Mouse (Mus musculus) heart, postnatal 0 days (tissue): ENCODE measurements around the gene Tmem79. TPM values are rescaled to one million over a fixed set of nuclear protein-coding genes. Genes with fewer than 3 reads are reported as not detected.
A peak's percentile ranks its signal among the peaks of the same experiment; 100 is the strongest.

Experiments
- ATAC-seq: fragments of 200-750 bp; cut with Nextera tagmentation; 2 replicates; pipeline ENCODE4 v1.8.0; 2017; ENCODE audit warnings: low read depth, moderate number of reproducible peaks, moderate library complexity; ENCODE audit not compliant: insufficient read depth
- DNase-seq: peaks from one replicate; pipeline ENCODE4 v3.0.0-alpha.2; 2016; ENCODE audit warnings: low spot score
- H3K27ac ChIP-seq: fragments of 300-500 bp; sonication (generic); 2 replicates; pipeline ENCODE4 v1.5.1; 2014; ENCODE audit warnings: low read depth, mild to moderate bottlenecking
- H3K27me3 ChIP-seq: fragments of 300-500 bp; sonication (generic); 2 replicates; pipeline ENCODE4 v1.6.1; 2014; ENCODE audit warnings: low read length, mixed read lengths; ENCODE audit not compliant: control insufficient read depth, insufficient read depth
- H3K36me3 ChIP-seq: fragments of 300-500 bp; sonication (generic); replicated peaks from 2 replicates; pipeline ENCODE4 v1.6.1; 2014; ENCODE audit warnings: low read length, mixed read lengths; ENCODE audit not compliant: control insufficient read depth, insufficient read depth
- H3K4me1 ChIP-seq: fragments of 300-500 bp; sonication (generic); 2 replicates; pipeline ENCODE4 v1.6.1; 2014; ENCODE audit warnings: antibody characterized with exemption; ENCODE audit not compliant: control insufficient read depth, insufficient read depth
- H3K4me2 ChIP-seq: fragments of 300-500 bp; sonication (generic); 2 replicates; pipeline ENCODE4 v1.6.1; 2014; ENCODE audit warnings: low read depth, mild to moderate bottlenecking, low read length, moderate library complexity
- H3K4me3 ChIP-seq: fragments of 300-500 bp; sonication (generic); 2 replicates; pipeline ENCODE4 v1.5.1; 2014; ENCODE audit warnings: low read depth, low read length
- H3K9ac ChIP-seq: fragments of 300-500 bp; sonication (generic); replicated peaks from 2 replicates; pipeline ENCODE4 v1.6.1; 2014; ENCODE audit warnings: low read depth, low read length, mixed read lengths
- H3K9me3 ChIP-seq: fragments of 300-500 bp; sonication (generic); replicated peaks from 2 replicates; pipeline ENCODE4 v1.6.1; 2016; ENCODE audit warnings: low read length; ENCODE audit not compliant: control insufficient read depth
- CTCF ChIP-seq: IDR thresholded peaks from 2 replicates; pipeline ENCODE4 v1.5.1; 2016; ENCODE audit warnings: antibody characterized with exemption, control low read depth, low read depth
- EP300 ChIP-seq: IDR thresholded peaks from 2 replicates; pipeline ENCODE4 v1.6.1; 2016; ENCODE audit warnings: antibody characterized with exemption, low read depth
- WGBS: fragments of 180-500 bp; shearing (Covaris S2); extraction: QIAGEN DNeasy Blood & Tissue Kit; methylation state at CpG from one replicate; pipeline ENCODE4 v1.1.7; 2014; 5-methylcytosine and 5-hydroxymethylcytosine counted together
- polyA plus RNA-seq: library from polyadenylated mRNA; unstranded; fragments of >200 nt; fragmentation: Nextera tagmentation; extraction: Ambion mirVana; gene quantifications from 2 replicates; pipeline ENCODE4 v1.2.1, GENCODE M21; 2015
- total RNA-seq: library from RNA; depleted of rRNA; stranded (reverse); fragments of >200 nt; gene quantifications from 2 replicates; pipeline ENCODE4 v1.2.3, GENCODE M21; 2014; ENCODE audit warnings: low replicate concordance

Tmem79 gene
- total and polyA plus RNA-seq, 2 experiments from 2014 or later: 1.6 to 3.7 TPM

GRCm38 (mm10) chr3:88363700-88364099 is 27.8 kb upstream of the Tmem79 start:
- Histone ChIP-seq H3K4me2 (no peak overlapping the region), H3K4me3 (no peak overlapping the region), H3K27me3 (peaks cover 10% of the 10 kb centered on the region), H3K36me3 (peaks cover 39% of the 10 kb centered on the region), H3K9ac (no peak overlapping the region), H3K4me1 (no peaks in the 10 kb centered on the region; the same call in 1 of the 2 replicates), H3K9me3 (no peaks in the 10 kb centered on the region), H3K27ac (peak overlapping the region; percentile 30; the same call in 1 of the 2 replicates)
- TF ChIP-seq CTCF (no peak), EP300 (no peak)
- WGBS: 32% methylated on average over 4 of the region's 4 CpGs
- peak; percentile 13; the same call in 1 of the 2 replicates for ATAC-seq
- DNase-seq: no peak

- Histone ChIP-seq H3K27ac (no peak overlapping the region), H3K27me3 (peaks cover 10% of the 10 kb centered on the region), H3K36me3 (peaks cover 58% of the 10 kb centered on the region), H3K4me3 (no peak overlapping the region), H3K4me2 (no peak overlapping the region), H3K4me1 (no peaks in the 10 kb centered on the region; the same call in 1 of the 2 replicates), H3K9me3 (no peaks in the 10 kb centered on the region), H3K9ac (no peak overlapping the region)
- 78% methylated on average over 2 of the region's 2 CpGs for WGBS
- DNase-seq: no peak
- no peak for ATAC-seq
- TF ChIP-seq EP300: no peak
- no peak for TF ChIP-seq CTCF
These were observed 25.8 kb upstream of the Tmem79 start for GRCm38 (mm10) chr3:88361612-88362313.

DNA sequence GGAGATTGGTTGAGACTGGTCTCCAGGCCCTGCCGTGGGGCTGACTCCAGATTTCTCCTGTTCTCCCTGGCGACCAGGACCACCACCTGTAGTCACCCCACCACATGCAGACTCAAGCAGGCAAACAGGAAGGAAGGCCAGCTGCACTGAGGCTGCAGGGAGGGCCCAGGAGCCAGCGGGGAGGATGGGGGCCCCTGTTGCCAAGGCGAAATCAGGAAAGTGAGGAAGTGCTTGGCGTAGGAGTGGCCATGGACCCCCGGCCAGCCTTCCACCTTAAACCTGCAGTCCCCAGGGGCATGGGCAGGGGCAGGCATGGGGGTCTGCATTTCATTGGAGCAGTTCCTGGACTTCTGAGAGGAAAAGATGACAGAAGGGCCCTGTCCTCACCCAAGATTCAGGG is 25.1 kb upstream of the Tmem79 start:
- no peak overlapping the region for H3K27ac ChIP-seq
- no peak for DNase-seq
- peaks cover 9% of the 10 kb centered on the region for H3K27me3 ChIP-seq
- no peak overlapping the region for H3K4me3 ChIP-seq
- H3K9me3 ChIP-seq: no peaks in the 10 kb centered on the region
- peaks cover 65% of the 10 kb centered on the region for H3K36me3 ChIP-seq
- no peak overlapping the region for H3K4me2 ChIP-seq
- TF ChIP-seq CTCF (no peak), EP300 (no peak)
- 62% methylated on average over 6 of the region's 6 CpGs for WGBS
- ATAC-seq: no peak
- H3K9ac ChIP-seq: no peak overlapping the region; the same call in 1 of the 2 replicates
- no peaks in the 10 kb centered on the region; the same call in 1 of the 2 replicates for H3K4me1 ChIP-seq

GRCm38 (mm10) chr3:88359989-88360388 is 24.0 kb upstream of the Tmem79 start:
- Histone ChIP-seq H3K4me3 (no peak overlapping the region), H3K9me3 (no peaks in the 10 kb centered on the region), H3K9ac (0 out of 2 replicates have a peak overlapping the region, but pooled peaks have one; percentile 2), H3K4me2 (no peak overlapping the region), H3K27ac (no peak overlapping the region), H3K27me3 (no peaks in the 10 kb centered on the region), H3K36me3 (peaks cover 76% of the 10 kb centered on the region), H3K4me1 (no peaks in the 10 kb centered on the region; the same call in 1 of the 2 replicates)
- TF ChIP-seq EP300 (no peak), CTCF (no peak)
- WGBS: 66% methylated on average over 3 of the region's 3 CpGs
- DNase-seq (no peak), ATAC-seq (no peak)

DNA sequence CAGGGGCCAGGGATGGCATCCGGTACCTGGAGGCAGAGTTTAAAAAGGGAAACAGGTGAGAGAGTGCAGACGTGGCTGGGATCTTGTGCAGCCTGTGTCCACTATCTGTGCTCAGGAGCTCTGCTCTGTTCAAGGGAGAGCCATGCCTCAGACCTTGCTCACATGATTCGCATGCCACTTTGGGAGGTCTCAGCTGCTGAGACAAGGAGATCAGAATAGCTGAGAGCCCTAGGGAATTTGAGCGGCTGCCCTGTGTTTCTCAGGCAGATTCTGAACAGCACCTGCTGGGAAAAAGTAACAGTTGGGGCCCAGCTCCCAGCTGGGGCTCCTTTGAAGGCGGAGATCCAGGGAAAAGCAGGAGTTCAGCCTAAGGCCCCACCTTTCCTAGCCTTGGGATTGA is 23.6 kb upstream of the Tmem79 start:
- ATAC-seq: no peak

More for the DNA sequence above, 23.6 kb upstream of the Tmem79 start:
- Histone ChIP-seq H3K4me1 (no peaks in the 10 kb centered on the region; the same call in 1 of the 2 replicates), H3K9ac (0 out of 2 replicates have a peak overlapping the region, but pooled peaks have one; percentile 2), H3K27me3 (no peaks in the 10 kb centered on the region), H3K27ac (no peak overlapping the region), H3K36me3 (peaks cover 79% of the 10 kb centered on the region), H3K4me2 (no peak overlapping the region), H3K9me3 (no peaks in the 10 kb centered on the region), H3K4me3 (no peak overlapping the region)
- WGBS: 44% methylated on average over 5 of the region's 5 CpGs
- TF ChIP-seq CTCF (no peak), EP300 (no peak)
- no peak for DNase-seq
